Mouse (Mus musculus) brain, embryonic 14.5 days (tissue): ENCODE data around the gene Cdkn2aip.

ENCODE experiments used
- CTCF ChIP-seq: fragments of 200-500 bp; IDR thresholded peaks from 2 replicates; pipeline ENCODE4 v1.5.1; 2012; ENCODE audit warnings: inconsistent platforms, mild to moderate bottlenecking, moderate library complexity, borderline replicate concordance; ENCODE audit not compliant: insufficient read depth, insufficient read length; ENCODE audit errors: extremely low read depth
- POLR2A ChIP-seq: fragments of 200-500 bp; IDR thresholded peaks from 2 replicates; pipeline ENCODE4 v1.6.1; 2012; ENCODE audit warnings: mild to moderate bottlenecking, inconsistent platforms, borderline replicate concordance; ENCODE audit not compliant: poor library complexity, insufficient read depth, insufficient read length, severe bottlenecking; ENCODE audit errors: extremely low read depth

- TF ChIP-seq POLR2A (no peak), CTCF (no peak)
These were observed 29.3 kb downstream of the Cdkn2aip start for GRCm38 (mm10) chr8:47684441-47684840.
